Mouse (Mus musculus) heart, postnatal 0 days (tissue): ENCODE measurements around the gene Tff3.

Experiments
- CTCF ChIP-seq: IDR thresholded peaks from 2 replicates; pipeline ENCODE4 v1.5.1; 2016; ENCODE audit warnings: antibody characterized with exemption, control low read depth, low read depth
- EP300 ChIP-seq: IDR thresholded peaks from 2 replicates; pipeline ENCODE4 v1.6.1; 2016; ENCODE audit warnings: antibody characterized with exemption, low read depth

DNA sequence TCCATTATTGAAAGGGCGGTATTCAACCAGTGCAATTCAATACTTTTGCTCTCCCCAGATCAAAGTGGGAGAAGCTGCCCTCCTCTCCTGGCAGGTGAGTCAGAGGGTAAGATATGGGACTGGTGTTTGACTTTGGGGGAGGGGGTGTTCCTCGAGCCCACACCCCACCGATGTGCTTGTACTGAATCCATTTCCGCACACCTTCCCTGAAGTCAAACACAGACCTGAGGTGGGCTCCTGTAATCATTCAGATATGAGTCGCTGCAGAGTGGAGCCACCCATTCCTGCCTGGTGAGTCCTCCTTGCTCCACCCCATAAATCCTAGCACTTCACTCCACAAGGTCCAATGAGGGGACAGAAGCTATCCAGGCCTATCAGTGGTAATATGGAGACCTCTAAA, 40.4 kb upstream of the Tff3 start:
- no peak for TF ChIP-seq CTCF
- no peak for TF ChIP-seq EP300
